Mouse (Mus musculus): ENCODE results near the gene Gm7233. TPM values are rescaled to one million over a fixed set of nuclear protein-coding genes. Genes with fewer than 3 reads are reported as not detected.

Gm7233 gene
- total RNA-seq (2023), result not detected

GRCm38 (mm10) chr14:43179567-43179966 is at the start of gene Gm7233:
Gm7233 (plus strand) TSS chr14:43179867.

GRCm38 (mm10) chr14:43235204-43235603 is 55.5 kb downstream of the Gm7233 start, which contains the start of gene Gm8122:
Gm8122 (minus strand) TSS chr14:43235304.

Other genes starting within 250 kb of the Gm7233 start
- not detected for gene Gm8082, start 186.2 kb upstream of the Gm7233 start, total RNA-seq (2023)
- gene Gm10376, start 164.2 kb upstream of the Gm7233 start, total RNA-seq (2023), result not detected
- not detected for gene Gm8094, start 103.2 kb upstream of the Gm7233 start, total RNA-seq (2023)
- gene Gm8104, start 79.3 kb upstream of the Gm7233 start, total RNA-seq (2023), result not detected
- not detected for gene Gm8122, start 55.4 kb downstream of the Gm7233 start, total RNA-seq (2023)
- gene Gm8126, start 78.8 kb downstream of the Gm7233 start, total RNA-seq (2023), result not detected
- gene Gm9732, start 95.2 kb downstream of the Gm7233 start, total RNA-seq (2023), result not detected
- not detected for gene Gm8127, start 114.0 kb downstream of the Gm7233 start, total RNA-seq (2023)
- not detected for gene 1700001F09Rik, start 167.9 kb downstream of the Gm7233 start, total RNA-seq (2023)
- not detected for gene Gm8138, start 236.5 kb downstream of the Gm7233 start, total RNA-seq (2023)

Measured in CD4-positive naive resting alpha-beta T cell, adult 57 days (primary cell).